Mouse (Mus musculus) megakaryocyte, embryonic 14.5 days (primary cell): ENCODE measurements around the gene Calcoco1.

Experiments
- FLI1 ChIP-seq: IDR thresholded peaks from 2 replicates; pipeline ENCODE4 v1.6.1; 2012; ENCODE audit warnings: low read length, inconsistent platforms, mixed read lengths
- GATA1 ChIP-seq: IDR thresholded peaks from 3 replicates; pipeline ENCODE4 v1.6.1; 2012; ENCODE audit warnings: mixed read lengths, low read length, inconsistent platforms, borderline replicate concordance

DNA sequence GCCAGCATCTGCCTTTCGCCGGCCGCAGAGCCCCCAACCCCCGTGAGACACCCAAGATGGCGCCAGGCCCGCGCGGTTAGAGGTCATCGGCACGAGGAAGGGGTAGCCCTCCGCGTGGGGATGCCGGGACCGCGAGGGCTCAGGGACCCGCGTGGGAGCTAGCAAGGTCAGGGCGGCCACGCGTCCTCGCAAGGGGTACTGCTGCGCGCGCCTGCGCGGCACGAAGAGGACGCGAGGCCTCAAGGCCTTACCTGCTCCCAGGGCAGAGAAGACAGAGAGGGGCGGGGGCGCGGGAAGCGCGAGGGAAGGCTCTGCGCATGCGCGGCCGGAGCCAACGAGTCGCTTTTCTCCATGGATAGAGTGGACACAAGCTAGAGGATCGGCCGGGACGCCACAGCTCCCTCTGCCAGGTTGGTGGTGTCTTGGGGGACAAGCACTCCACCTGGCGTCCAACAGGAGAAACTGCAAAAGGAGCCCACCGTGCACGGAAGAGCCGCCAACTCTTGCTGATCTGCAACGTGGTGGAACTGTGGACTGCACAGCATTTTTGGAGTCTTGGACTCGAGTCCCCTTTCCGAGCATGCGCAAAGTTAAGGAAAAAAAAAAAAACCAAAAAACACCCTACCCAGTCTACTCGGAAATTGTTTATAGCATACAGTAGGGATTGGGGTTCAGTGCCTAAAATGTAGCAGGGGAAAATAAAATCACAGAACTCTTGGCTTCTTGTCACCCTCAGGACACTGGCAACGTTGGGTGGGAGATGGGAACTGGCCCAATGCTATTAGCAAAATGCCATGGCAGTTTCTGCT lies 51.0 kb downstream of the Calcoco1 start:
- TF ChIP-seq GATA1 (no peak), FLI1 (no peak)
